Mouse (Mus musculus): ENCODE data around the gene St3gal3. TPM values are rescaled to one million over a fixed set of nuclear protein-coding genes. Genes with fewer than 3 reads are reported as not detected.

The St3gal3 gene
- polyA plus RNA-seq, 1 experiment, result 8.1 TPM

DNA sequence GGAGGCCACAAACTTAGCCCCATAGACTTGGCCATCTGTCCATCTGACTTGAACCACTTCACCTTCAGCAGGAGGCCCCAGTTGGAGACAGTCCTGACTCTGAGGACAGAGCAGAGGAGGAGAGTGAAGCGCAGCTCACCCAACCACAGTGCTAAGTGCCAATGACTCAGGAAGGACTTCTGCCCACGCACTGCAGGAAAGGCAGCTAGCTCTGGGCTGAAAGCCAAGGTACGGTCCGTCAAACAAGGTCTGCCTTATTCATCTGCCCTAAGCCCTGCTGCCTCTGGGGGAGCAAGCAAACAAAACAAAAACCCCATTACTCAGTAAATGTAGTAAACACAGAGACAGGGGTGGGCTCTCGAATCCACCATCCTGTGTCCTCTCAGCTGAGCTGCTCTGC lies 4.2 kb upstream of the St3gal3 start:
- H3K4me3 ChIP-seq (ENCODE audit: low read depth, low read length), result no peak overlapping the region
- 14% methylated on average over 5 of the region's 5 CpGs for WGBS
- H3K36me3 ChIP-seq (ENCODE audit: control insufficient read depth, insufficient read depth, low read length), result peaks cover 61% of the 10 kb centered on the region
- TF ChIP-seq POLR2A (IDR thresholded peaks at IDR 0.05; ENCODE audit: low read depth, low read length), result no peak
- no peak for TF ChIP-seq CTCF (IDR thresholded peaks at IDR 0.05; ENCODE audit: extremely low read depth, insufficient read length, insufficient replicate concordance, low read depth, low read length)
- H3K4me1 ChIP-seq (ENCODE audit: control insufficient read depth, insufficient read depth, insufficient read length, low read length), result no peaks in the 10 kb centered on the region
- no peak overlapping the region for H3K27ac ChIP-seq (ENCODE audit: insufficient read depth, low read depth, low read length)
- H3K27me3 ChIP-seq (ENCODE audit: control insufficient read depth, insufficient read depth, low read length), result no peaks in the 10 kb centered on the region

DNA sequence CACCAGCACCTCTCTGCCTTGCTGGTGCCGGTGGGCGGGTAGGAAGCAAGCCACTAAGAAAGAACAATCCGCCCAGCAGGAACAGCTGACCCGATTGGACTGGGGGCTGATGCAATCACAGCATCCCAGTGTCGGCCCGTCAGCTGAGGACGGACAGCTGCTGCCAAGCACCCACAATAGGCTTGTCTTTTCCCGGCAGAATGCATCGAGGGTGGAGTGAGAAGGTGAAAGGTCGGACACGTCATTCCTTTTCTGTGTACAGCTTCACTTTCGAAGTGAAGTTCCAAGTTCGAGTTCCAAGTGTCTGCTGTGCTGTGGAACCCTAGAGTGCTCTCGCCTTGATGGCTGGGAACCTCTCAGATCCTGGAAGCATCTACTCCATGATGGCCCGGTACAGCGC lies 3.1 kb upstream of the St3gal3 start:
- Histone ChIP-seq H3K27me3 (ENCODE audit: control insufficient read depth, insufficient read depth, low read length) (no peaks in the 10 kb centered on the region), H3K4me3 (ENCODE audit: low read depth, low read length) (no peak overlapping the region), H3K36me3 (ENCODE audit: control insufficient read depth, insufficient read depth, low read length) (peaks cover 50% of the 10 kb centered on the region), H3K27ac (ENCODE audit: insufficient read depth, low read depth, low read length) (no peak overlapping the region), H3K4me1 (ENCODE audit: control insufficient read depth, insufficient read depth, insufficient read length, low read length) (no peaks in the 10 kb centered on the region; the same call in 1 of the 2 replicates)
- WGBS, result 87% methylated on average over 16 of the region's 16 CpGs
- TF ChIP-seq CTCF (IDR thresholded peaks at IDR 0.05; ENCODE audit: extremely low read depth, insufficient read length, insufficient replicate concordance, low read depth, low read length) (no peak), POLR2A (IDR thresholded peaks at IDR 0.05; ENCODE audit: low read depth, low read length) (no peak)

- no peak for TF ChIP-seq CTCF (IDR thresholded peaks at IDR 0.05; ENCODE audit: extremely low read depth, insufficient read length, insufficient replicate concordance, low read depth, low read length)
- TF ChIP-seq POLR2A (IDR thresholded peaks at IDR 0.05; ENCODE audit: low read depth, low read length), result no peak
- 98% methylated on average over 10 of the region's 10 CpGs for WGBS
- no peak overlapping the region for H3K27ac ChIP-seq (ENCODE audit: insufficient read depth, low read depth, low read length)
- H3K36me3 ChIP-seq (ENCODE audit: control insufficient read depth, insufficient read depth, low read length), result peaks cover 45% of the 10 kb centered on the region
- H3K4me1 ChIP-seq (ENCODE audit: control insufficient read depth, insufficient read depth, insufficient read length, low read length), result no peaks in the 10 kb centered on the region; the same call in 1 of the 2 replicates
- no peaks in the 10 kb centered on the region for H3K27me3 ChIP-seq (ENCODE audit: control insufficient read depth, insufficient read depth, low read length)
- no peak overlapping the region for H3K4me3 ChIP-seq (ENCODE audit: low read depth, low read length)
These were observed 2.6 kb upstream of the St3gal3 start for GRCm38 (mm10) chr4:118137311-118137710.

- 82% methylated on average over 1 of the region's 1 CpGs for WGBS
- H3K36me3 ChIP-seq (ENCODE audit: control insufficient read depth, insufficient read depth, low read length), result peaks cover 32% of the 10 kb centered on the region
- H3K27me3 ChIP-seq (ENCODE audit: control insufficient read depth, insufficient read depth, low read length), result no peaks in the 10 kb centered on the region
- TF ChIP-seq POLR2A (IDR thresholded peaks at IDR 0.05; ENCODE audit: low read depth, low read length), result no peak
- no peak for TF ChIP-seq CTCF (IDR thresholded peaks at IDR 0.05; ENCODE audit: extremely low read depth, insufficient read length, insufficient replicate concordance, low read depth, low read length)
- 0 out of 2 replicates have a peak overlapping the region, but pooled peaks have one; percentile 5 for H3K27ac ChIP-seq (ENCODE audit: insufficient read depth, low read depth, low read length)
- peak overlapping the region; percentile 86 for H3K4me3 ChIP-seq (ENCODE audit: low read depth, low read length)
- H3K4me1 ChIP-seq (ENCODE audit: control insufficient read depth, insufficient read depth, insufficient read length, low read length), result no peaks in the 10 kb centered on the region; the same call in 1 of the 2 replicates
These were observed 700 bp upstream of the St3gal3 start for GRCm38 (mm10) chr4:118135414-118135813.

DNA sequence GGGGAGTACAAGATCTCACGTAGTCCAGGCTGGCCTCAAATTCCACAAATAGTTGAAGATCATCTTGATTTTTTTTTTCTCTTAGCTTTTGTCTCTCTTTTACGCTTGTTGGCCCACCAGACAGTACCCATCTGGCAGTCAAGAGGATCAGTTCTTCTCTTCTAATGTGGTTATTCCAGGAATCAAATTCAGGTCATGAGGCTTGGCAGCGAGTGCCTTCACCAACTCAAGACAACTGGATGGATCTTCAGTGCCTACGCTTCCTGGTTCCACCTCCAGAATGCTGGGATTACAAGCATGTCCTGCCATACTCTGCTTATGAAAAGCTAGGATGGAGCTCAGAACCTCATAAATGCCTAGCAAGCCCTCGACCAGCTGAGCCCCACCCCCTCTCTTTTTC lies 3.4 kb downstream of the St3gal3 start:
- WGBS, result 79% methylated on average over 5 of the region's 5 CpGs
- H3K27me3 ChIP-seq (ENCODE audit: control insufficient read depth, insufficient read depth, low read length), result no peaks in the 10 kb centered on the region
- H3K4me1 ChIP-seq (ENCODE audit: control insufficient read depth, insufficient read depth, insufficient read length, low read length), result peaks cover 3% of the 10 kb centered on the region; the same call in 1 of the 2 replicates
- no peak overlapping the region for H3K4me3 ChIP-seq (ENCODE audit: low read depth, low read length)
- peaks cover 2% of the 10 kb centered on the region; the same call in 1 of the 2 replicates for H3K36me3 ChIP-seq (ENCODE audit: control insufficient read depth, insufficient read depth, low read length)
- no peak overlapping the region for H3K27ac ChIP-seq (ENCODE audit: insufficient read depth, low read depth, low read length)
- TF ChIP-seq POLR2A (IDR thresholded peaks at IDR 0.05; ENCODE audit: low read depth, low read length) (no peak), CTCF (IDR thresholded peaks at IDR 0.05; ENCODE audit: extremely low read depth, insufficient read length, insufficient replicate concordance, low read depth, low read length) (no peak)

DNA sequence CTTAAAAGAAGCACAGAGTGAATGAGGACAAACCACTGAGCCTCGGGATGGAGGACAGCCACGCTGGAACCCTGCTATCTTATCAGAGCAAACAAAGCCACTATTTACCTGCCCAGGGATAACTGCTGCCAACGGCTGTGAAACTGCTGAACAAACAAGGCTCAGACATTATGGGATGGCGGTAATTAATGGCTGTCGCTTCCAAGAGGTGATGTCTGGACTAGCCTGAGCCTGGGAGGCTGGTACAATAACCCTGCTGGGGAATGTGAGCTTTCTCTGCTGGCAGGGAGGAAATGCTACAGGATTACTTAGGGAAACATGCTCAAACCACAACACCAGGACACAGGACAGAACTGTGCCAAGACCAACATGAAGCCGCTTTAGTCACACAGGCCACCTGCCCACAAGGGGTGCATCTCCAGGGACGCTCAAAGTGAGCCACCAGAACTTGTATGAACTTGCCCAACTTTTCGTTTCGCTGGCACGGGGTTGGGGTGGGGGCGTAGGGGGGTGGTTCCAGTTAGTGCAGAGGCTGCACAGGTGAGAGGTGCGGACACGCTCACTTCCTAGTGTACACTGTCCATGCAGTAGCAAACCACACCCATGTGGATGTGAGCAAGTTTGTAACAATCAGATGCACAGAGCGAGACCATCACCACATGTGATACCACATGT lies 11.5 kb downstream of the St3gal3 start:
- no peaks in the 10 kb centered on the region for H3K36me3 ChIP-seq (ENCODE audit: control insufficient read depth, insufficient read depth, low read length)
- H3K4me1 ChIP-seq (ENCODE audit: control insufficient read depth, insufficient read depth, insufficient read length, low read length), result peaks cover 12% of the 10 kb centered on the region
- TF ChIP-seq CTCF (IDR thresholded peaks at IDR 0.05; ENCODE audit: extremely low read depth, insufficient read length, insufficient replicate concordance, low read depth, low read length), result no peak
- no peak for TF ChIP-seq POLR2A (IDR thresholded peaks at IDR 0.05; ENCODE audit: low read depth, low read length)
- 34% methylated on average over 14 of the region's 14 CpGs for WGBS
- H3K27me3 ChIP-seq (ENCODE audit: control insufficient read depth, insufficient read depth, low read length), result no peaks in the 10 kb centered on the region
- peak overlapping the region; percentile 23; the same call in 1 of the 2 replicates for H3K27ac ChIP-seq (ENCODE audit: insufficient read depth, low read depth, low read length)
- no peak overlapping the region for H3K4me3 ChIP-seq (ENCODE audit: low read depth, low read length)

DNA sequence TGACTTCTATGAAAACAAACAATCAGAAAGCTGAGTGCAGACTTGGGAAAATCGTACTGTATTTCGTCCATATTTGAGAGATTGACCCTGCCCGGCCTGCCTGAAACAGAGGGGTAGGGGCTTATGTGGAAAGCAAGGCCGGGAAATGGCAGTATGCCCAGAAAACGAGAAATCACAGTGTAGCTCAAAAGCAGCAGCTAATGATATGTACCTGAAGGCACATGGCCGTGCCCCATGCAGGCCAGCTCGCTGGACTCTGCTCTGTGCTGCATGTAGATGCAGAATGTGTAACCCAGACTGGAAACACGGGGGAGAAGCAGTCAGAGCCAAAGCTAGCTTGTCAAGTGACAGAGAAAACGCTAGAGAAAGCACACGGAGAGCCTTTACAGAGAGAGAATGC lies 12.6 kb downstream of the St3gal3 start:
- no peaks in the 10 kb centered on the region for H3K36me3 ChIP-seq (ENCODE audit: control insufficient read depth, insufficient read depth, low read length)
- peaks cover 15% of the 10 kb centered on the region for H3K4me1 ChIP-seq (ENCODE audit: control insufficient read depth, insufficient read depth, insufficient read length, low read length)
- 55% methylated on average over 10 of the region's 10 CpGs for WGBS
- H3K4me3 ChIP-seq (ENCODE audit: low read depth, low read length), result no peak overlapping the region
- H3K27ac ChIP-seq (ENCODE audit: insufficient read depth, low read depth, low read length), result no peak overlapping the region
- H3K27me3 ChIP-seq (ENCODE audit: control insufficient read depth, insufficient read depth, low read length), result no peaks in the 10 kb centered on the region
- TF ChIP-seq POLR2A (IDR thresholded peaks at IDR 0.05; ENCODE audit: low read depth, low read length) (no peak), CTCF (IDR thresholded peaks at IDR 0.05; ENCODE audit: extremely low read depth, insufficient read length, insufficient replicate concordance, low read depth, low read length) (no peak)
